8 mouse cellular contexts compared by ENCODE assay signal in genomic region chr5:8045855-8046254, GRCm38 (mm10). TPM values are rescaled to one million over a fixed set of nuclear protein-coding genes. Genes with fewer than 3 reads are reported as not detected.
DNase-seq lines count a peak whose midpoint lies in the region; ATAC-seq and TF ChIP-seq lines count a peak whose summit lies in the region.

Gene Sri (plus strand): TSS chr5:8046078.

- 25% methylated on average over 6 of the region's 6 CpGs for WGBS in large intestine, adult 2 months

- ATAC-seq in erythroid progenitor cell, adult 5-6 weeks (replicated peaks; ENCODE audit: low FRiP score, poor library complexity, severe bottlenecking) = no peak
- no peak for ATAC-seq in megakaryocyte, adult 5-6 weeks (ENCODE audit: poor library complexity, severe bottlenecking)

- no peak for DNase-seq in left cerebral cortex, adult 2 months (ENCODE audit: extremely low spot score in 1 of 2, low spot score in 2 of 2)
- DNase-seq in left cerebral cortex, adult 11 months (ENCODE audit: low spot score) = no peak
- DNase-seq in heart, postnatal 25 days (ENCODE audit: low spot score) = no peak
- peak; percentile 93 for DNase-seq in large intestine, adult 2 months (ENCODE audit: low read depth, low spot score)
- no peak for DNase-seq in ovary, adult 18-20 months (ENCODE audit: low spot score)
- no peak for DNase-seq in cerebellum, postnatal 25 days

- H3K4me3 ChIP-seq in left cerebral cortex, adult 2 months = no peak within 1 kb of the TSS

- TF ChIP-seq CTCF in left cerebral cortex, adult 2 months (IDR thresholded peaks at IDR 0.05) = no peak

- intact Hi-C loops in left cerebral cortex, adult 2 months (cut with DNase I) = no loop called here
- intact Hi-C loops in heart, postnatal 25 days (cut with DNase I) = no loop called here

- no peak within 1 kb of the TSS for H3K27ac ChIP-seq in left cerebral cortex, adult 2 months

RNA-seq across cellular contexts. Expression of gene Sri, which starts in this region (rescaled TPM):
- 100 to 1,000 TPM in 1 of 2 experiments, 10 to 100 TPM in 1; 93.3 to 104 TPM for total RNA-seq in left cerebral cortex, adult 2 months (2021)
- total RNA-seq in erythroid progenitor cell, adult 5-6 weeks (2015; ENCODE audit: low replicate concordance) = 174 and 246 TPM in 2 replicates
- 112 and 135 TPM in 2 replicates for total RNA-seq in erythroid progenitor cell, adult 5-6 weeks (2017; ENCODE audit: low replicate concordance)
- 100 to 1,000 TPM in 1 of 2 experiments, 10 to 100 TPM in 1; 94.2 to 108 TPM for total RNA-seq in heart, postnatal 25 days (2021)
- 413 and 471 TPM in 2 replicates for polyA plus RNA-seq in large intestine, adult 2 months (2012; rRNA removed)
- 291 and 295 TPM in 2 replicates for total RNA-seq in megakaryocyte, adult 5-6 weeks (2015)
- total RNA-seq in megakaryocyte, adult 5-6 weeks (2017) = 122 and 177 TPM in 2 replicates
